8 mouse cellular contexts compared by ENCODE assay signal in the genomic region with DNA sequence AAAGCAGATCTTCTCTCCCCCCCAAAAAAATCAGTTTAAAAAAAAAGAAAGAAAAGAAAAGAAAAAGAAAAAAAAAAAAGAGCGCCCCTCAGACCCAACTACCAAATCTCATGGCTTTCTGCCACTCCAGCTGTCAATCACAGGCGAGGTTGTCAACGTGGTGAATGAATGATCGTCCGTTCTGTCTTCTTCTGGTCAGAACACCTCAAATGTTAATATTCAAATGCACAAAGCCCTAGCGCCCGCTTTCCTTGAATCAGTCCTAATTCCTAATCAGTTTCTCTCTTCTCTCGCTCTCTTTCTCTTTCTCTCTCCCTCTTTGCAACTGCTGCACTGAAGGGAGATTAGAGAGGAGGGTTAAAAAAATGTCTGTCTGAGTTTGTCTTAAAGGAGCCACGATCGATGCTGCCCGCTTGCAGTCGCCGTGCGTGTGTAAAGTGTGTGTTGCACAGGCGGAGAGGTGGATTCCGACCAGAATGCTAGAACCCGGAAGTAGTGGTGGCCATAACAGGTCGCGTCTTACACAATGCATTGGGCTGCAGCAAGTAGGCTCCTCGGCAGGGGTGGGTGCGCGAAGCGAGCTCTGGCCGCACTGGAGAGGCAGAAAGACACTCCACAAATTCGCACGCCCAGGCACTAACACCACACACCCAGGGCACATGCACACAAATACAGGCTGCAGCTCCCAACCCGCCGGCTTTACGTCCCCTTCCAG. TPM values are rescaled to one million over a fixed set of nuclear protein-coding genes. Genes with fewer than 3 reads are reported as not detected.
A peak's percentile ranks its signal among the peaks of the same experiment; 100 is the strongest.
DNase-seq lines count a peak whose midpoint lies in the region; ATAC-seq lines count a peak whose summit lies in the region.

Gene Meis1, minus strand, starts transcription at position 497 of the 715 bp plus-strand sequence.

- peak; percentile 79 to 84 for DNase-seq in adrenal gland, adult 18-20 months (ENCODE audit: low spot score in 2 of 2)
- peak; percentile 94 for DNase-seq in embryo, embryonic 10.5 days (ENCODE audit: low spot score)
- peak; percentile 82 for DNase-seq in gastrocnemius, postnatal 36 days
- DNase-seq in left cerebral cortex, postnatal 25 days (ENCODE audit: low spot score in 2 of 2) = peak; percentile 86
- peak; percentile 94 for DNase-seq in mesoderm, embryonic 11.5 days (ENCODE audit: low read depth, low spot score)
- DNase-seq in right cerebral cortex, postnatal 4 days = peak; percentile 69
- DNase-seq in yolk sac, embryonic 10.5 days (ENCODE audit: low spot score) = peak; percentile 93

- peak within 1 kb of the TSS; percentile 99 for H3K27ac ChIP-seq in intestine, embryonic 15.5 days

- peak within 1 kb of the TSS; percentile 93 for H3K9ac ChIP-seq in intestine, embryonic 15.5 days

- no peaks in the 10 kb centered on the region for H3K9me3 ChIP-seq in intestine, embryonic 15.5 days

- H3K27me3 ChIP-seq in intestine, embryonic 15.5 days (replicated peaks) = no peaks in the 10 kb centered on the region

- H3K4me1 ChIP-seq in intestine, embryonic 15.5 days (replicated peaks) = peaks cover 10% of the 10 kb centered on the region

- under 1% methylated on average over 29 of the region's 29 CpGs for WGBS in intestine, embryonic 15.5 days

- no peaks in the 10 kb centered on the region for H3K36me3 ChIP-seq in intestine, embryonic 15.5 days

- H3K4me2 ChIP-seq in intestine, embryonic 15.5 days (replicated peaks) = peak within 1 kb of the TSS; percentile 80

- ATAC-seq in intestine, embryonic 15.5 days = peak; percentile 90

- H3K4me3 ChIP-seq in intestine, embryonic 15.5 days (replicated peaks) = peak within 1 kb of the TSS; percentile 70

- intact Hi-C loops in gastrocnemius, postnatal 36 days (cut with DNase I) = loop anchor here (5.0 kb wide), 1 partner anchor 121 kb away; no protein-coding TSS in a partner anchor
- intact Hi-C loops in left cerebral cortex, postnatal 25 days (cut with DNase I) = loop anchor here (5.0 kb wide), 1 partner anchor 266 kb away; no protein-coding TSS in a partner anchor

RNA-seq across cellular contexts. Expression of gene Meis1, which starts in this region (rescaled TPM):
- 10 to 100 TPM; 31.2 to 49.4 TPM for total RNA-seq in adrenal gland, adult 18-20 months (2021)
- total RNA-seq in gastrocnemius, postnatal 36 days (2021) = 1 to 10 TPM; 2.8 to 4.0 TPM
- polyA plus RNA-seq in intestine, embryonic 15.5 days (2015; fragmentation: Nextera tagmentation; extraction: Ambion mirVana) = 106 and 112 TPM in 2 replicates
- total RNA-seq in left cerebral cortex, postnatal 25 days (2021) = 1 to 10 TPM; 5.0 to 5.8 TPM

Comparison
In these comparisons a context has a peak if more than half of its experiments do, and no peak if none do; other contexts are left out.
1. Peak in every context shown above with its lines: DNase-seq, ATAC-seq, H3K4me3 ChIP-seq and H3K27ac ChIP-seq.
2. RNA of gene Meis1 (total RNA-seq): 31.2 to 49.4 TPM in adrenal gland, adult 18-20 months; 5.0 to 5.8 TPM in left cerebral cortex, postnatal 25 days and 2.8 to 4.0 TPM in gastrocnemius, postnatal 36 days; every median in the first group is over 4 times any median in the second.